8 mouse cellular contexts compared by ENCODE assay signal in the genomic region with DNA sequence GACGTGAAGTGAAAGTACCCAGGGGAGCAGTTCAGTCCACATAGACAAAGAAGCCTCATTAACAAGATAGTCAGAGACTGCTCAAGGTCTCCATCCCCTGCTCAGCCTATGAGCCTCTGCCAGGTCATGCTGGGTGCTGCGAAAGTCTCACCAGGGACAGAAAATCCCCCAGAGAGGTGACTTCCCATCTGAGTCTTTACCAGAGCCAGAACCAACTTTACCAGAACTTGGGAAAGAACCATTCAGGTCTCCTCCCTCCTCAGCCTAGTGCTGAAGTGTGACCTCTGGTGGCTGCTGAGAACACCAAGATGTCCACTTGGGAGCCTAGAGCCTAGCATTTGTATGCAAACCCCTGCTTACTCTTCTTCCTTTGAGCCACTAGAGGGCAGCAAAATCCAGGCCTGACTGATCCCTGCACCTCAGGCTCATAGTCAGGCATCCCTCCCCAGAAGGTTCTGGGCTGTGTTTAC. TPM values are rescaled to one million over a fixed set of nuclear protein-coding genes. Genes with fewer than 3 reads are reported as not detected.
DNase-seq lines count a peak whose midpoint lies in the region; ATAC-seq and TF ChIP-seq lines count a peak whose summit lies in the region.

No protein-coding gene starts in this region.

- H3K27ac ChIP-seq in MEL (ENCODE audit: control insufficient read depth, low read depth, low read length), result peak overlapping the region; percentile 19; the same call in 1 of the 2 replicates
- H3K27ac ChIP-seq in forebrain, embryonic 16.5 days (ENCODE audit: low read length), result no peak overlapping the region
- no peak overlapping the region for H3K27ac ChIP-seq in layer of hippocampus, adult 2 months
- H3K27ac ChIP-seq in lung, embryonic 14.5 days (ENCODE audit: low read depth), result no peak overlapping the region
- peak overlapping the region; percentile 35; the same call in 1 of the 2 replicates for H3K27ac ChIP-seq in thymus, adult 2 months (ENCODE audit: control insufficient read depth, insufficient read depth, low read length)

- TF ChIP-seq EP300 in MEL (IDR thresholded peaks at IDR 0.05; ENCODE audit: low read depth in 1 of 2, low read length in 2 of 2), result no peak

- peak overlapping the region; percentile 28 to 38 for H3K4me3 ChIP-seq in MEL (ENCODE audit: control insufficient read depth in 1 of 2, insufficient read depth in 1 of 2, low read depth in 2 of 2, low read length in 2 of 2)
- no peak overlapping the region for H3K4me3 ChIP-seq in forebrain, embryonic 16.5 days (replicated peaks; ENCODE audit: low read length)
- no peak overlapping the region for H3K4me3 ChIP-seq in layer of hippocampus, adult 2 months
- no peak overlapping the region for H3K4me3 ChIP-seq in lung, embryonic 14.5 days (ENCODE audit: low read depth, low read length)
- no peak overlapping the region for H3K4me3 ChIP-seq in thymus, adult 2 months (ENCODE audit: control insufficient read depth, insufficient read depth, low read length)

- H3K4me2 ChIP-seq in forebrain, embryonic 16.5 days (ENCODE audit: low read length), result no peak overlapping the region
- H3K4me2 ChIP-seq in lung, embryonic 14.5 days, result no peak overlapping the region

- H3K9me3 ChIP-seq in MEL (replicated peaks; ENCODE audit: insufficient read depth, low read length), result no peaks in the 10 kb centered on the region
- H3K9me3 ChIP-seq in forebrain, embryonic 16.5 days (ENCODE audit: control insufficient read depth, low read length), result no peaks in the 10 kb centered on the region
- H3K9me3 ChIP-seq in lung, embryonic 14.5 days (ENCODE audit: low read depth, low read length), result no peaks in the 10 kb centered on the region

- H3K36me3 ChIP-seq in MEL (ENCODE audit: control insufficient read depth in 1 of 2, insufficient read depth in 2 of 2, low read length in 2 of 2), result peaks cover 0 to 7% of the 10 kb centered on the region in 2 experiments; a peak in 2 of 4 replicates
- no peaks in the 10 kb centered on the region for H3K36me3 ChIP-seq in forebrain, embryonic 16.5 days (ENCODE audit: control insufficient read depth, insufficient read depth)
- no peaks in the 10 kb centered on the region for H3K36me3 ChIP-seq in lung, embryonic 14.5 days (ENCODE audit: insufficient read depth)
- no peaks in the 10 kb centered on the region for H3K36me3 ChIP-seq in thymus, adult 2 months (ENCODE audit: control insufficient read depth, insufficient read depth, low read length)

- peak overlapping the region; percentile 46 for H3K9ac ChIP-seq in MEL (ENCODE audit: control insufficient read depth, low read depth, low read length, poor library complexity, severe bottlenecking)
- no peak overlapping the region for H3K9ac ChIP-seq in forebrain, embryonic 16.5 days (replicated peaks; ENCODE audit: low read depth, low read length)
- no peak overlapping the region for H3K9ac ChIP-seq in lung, embryonic 14.5 days

- H3K4me1 ChIP-seq in MEL (ENCODE audit: control insufficient read depth in 1 of 2, insufficient read depth in 2 of 2, low read length in 2 of 2), result peaks cover 0 to 21% of the 10 kb centered on the region in 2 experiments; a peak in 3 of 4 replicates
- H3K4me1 ChIP-seq in forebrain, embryonic 16.5 days (replicated peaks; ENCODE audit: control insufficient read depth, insufficient read depth, low read length), result peaks cover 20% of the 10 kb centered on the region
- no peaks in the 10 kb centered on the region for H3K4me1 ChIP-seq in lung, embryonic 14.5 days (ENCODE audit: insufficient read depth)
- H3K4me1 ChIP-seq in thymus, adult 2 months (replicated peaks; ENCODE audit: control insufficient read depth, insufficient read depth, low read length), result peaks cover 9% of the 10 kb centered on the region

- no peaks in the 10 kb centered on the region for H3K27me3 ChIP-seq in MEL (ENCODE audit: control insufficient read depth in 1 of 2, insufficient read depth in 2 of 2, low read length in 2 of 2)
- no peaks in the 10 kb centered on the region for H3K27me3 ChIP-seq in forebrain, embryonic 16.5 days (replicated peaks; ENCODE audit: control insufficient read depth, insufficient read depth, low read length)
- H3K27me3 ChIP-seq in lung, embryonic 14.5 days (ENCODE audit: insufficient read depth, low read length), result peaks cover 9% of the 10 kb centered on the region
- H3K27me3 ChIP-seq in thymus, adult 2 months (ENCODE audit: control insufficient read depth, insufficient read depth, low read length), result no peaks in the 10 kb centered on the region

- ATAC-seq in forebrain, embryonic 16.5 days, result peak; percentile 67
- peak; percentile 96 to 98 for ATAC-seq in hematopoietic stem cell, adult 5-6 weeks (replicated peaks in 1 of 2; ENCODE audit: insufficient read depth in 1 of 2, low FRiP score in 2 of 2, low TSS enrichment in 1 of 2, low read depth in 1 of 2, poor library complexity in 2 of 2, severe bottlenecking in 2 of 2)
- peak; percentile 75 for ATAC-seq in lung, embryonic 14.5 days (ENCODE audit: insufficient read depth)
- ATAC-seq in neutrophil, adult 5-6 weeks (ENCODE audit: extremely low read depth, insufficient number of reproducible peaks, low FRiP score, poor library complexity, severe bottlenecking), result peak; percentile 96

- peak; percentile 85 for TF ChIP-seq RAD21 in MEL (IDR thresholded peaks at IDR 0.05; ENCODE audit: low read depth, low read length)

- peak; percentile 94 for DNase-seq in MEL (ENCODE audit: low read depth, low spot score)
- peak; percentile 80 to 92 for DNase-seq in cerebellum, adult 18-20 months
- DNase-seq in layer of hippocampus, adult 2 months (ENCODE audit: low spot score in 2 of 2), result peak; percentile 76 to 88
- DNase-seq in lung, embryonic 14.5 days, result peak; percentile 92
- DNase-seq in thymus, adult 2 months, result peak; percentile 81

- H3K79me2 ChIP-seq in MEL (ENCODE audit: control insufficient read depth, insufficient read depth, low read length, poor library complexity), result no peaks in the 10 kb centered on the region

- peak; percentile 77 to 97 (median 89); a peak in 5 of 6 replicates for TF ChIP-seq CTCF in MEL (IDR thresholded peaks at IDR 0.05 in 2 of 3, conservative IDR thresholded peaks at IDR 0.05 in 1 of 3; ENCODE audit: control insufficient read depth in 1 of 3, insufficient read depth in 1 of 3, low read depth in 2 of 3, low read length in 3 of 3, poor library complexity in 1 of 3, severe bottlenecking in 1 of 3)
- TF ChIP-seq CTCF in layer of hippocampus, adult 2 months (conservative IDR thresholded peaks at IDR 0.05), result peak; percentile 94
- TF ChIP-seq CTCF in lung, embryonic 14.5 days (IDR thresholded peaks at IDR 0.05; ENCODE audit: low read depth), result peak; percentile 95
- TF ChIP-seq CTCF in thymus, adult 2 months (IDR thresholded peaks at IDR 0.05; ENCODE audit: borderline replicate concordance, control insufficient read depth, extremely low read depth, insufficient read depth, low read length, poor library complexity), result peak; percentile 62; the same call in 1 of the 2 replicates

- 16% methylated on average over 2 of the region's 2 CpGs for WGBS in forebrain, embryonic 16.5 days
- WGBS in lung, embryonic 14.5 days, result 13% methylated on average over 2 of the region's 2 CpGs
- WGBS in thymus, adult 2 months, result 24% methylated on average over 2 of the region's 2 CpGs

- TF ChIP-seq POLR2A in MEL (IDR thresholded peaks at IDR 0.05; ENCODE audit: control insufficient read depth in 1 of 2, insufficient read depth in 1 of 2, low read depth in 1 of 2, low read length in 2 of 2, poor library complexity in 1 of 2), result no peak; a peak in 1 of 4 replicates
- no peak for TF ChIP-seq POLR2A in thymus, adult 2 months (IDR thresholded peaks at IDR 0.05; ENCODE audit: control insufficient read depth, extremely low read depth, insufficient read depth, low read length, poor library complexity)

RNA-seq across cellular contexts. Expression of a gene that starts 15.8 kb away (rescaled TPM):
- 8.6 and 13.4 TPM in 2 replicates for total RNA-seq in MEL (2012; rRNA removed)
- 1 to 10 TPM in 1 of 2 experiments, not detected in 1; 8.2 TPM for polyA plus RNA-seq in MEL (2012; ENCODE audit: insufficient read depth in 1 of 2, insufficient read length in 2 of 2, low read depth in 1 of 2, low replicate concordance in 2 of 2, missing spikeins in 1 of 2)
- polyA plus RNA-seq in forebrain, embryonic 16.5 days (2015; fragmentation: Nextera tagmentation; extraction: Ambion mirVana), result 0.27 TPM in 1 of 2 replicates, not detected in the other
- total RNA-seq in hematopoietic stem cell, adult 5-6 weeks (2017), result 29.9 and 48.0 TPM in 2 replicates
- total RNA-seq in layer of hippocampus, adult 2 months (2021), result 1 to 10 TPM in 1 of 2 experiments, under 1 TPM in 1; 0.84 to 1.3 TPM
- 0.78 and 0.85 TPM in 2 replicates for polyA plus RNA-seq in lung, embryonic 14.5 days (2014; fragmentation: Nextera tagmentation; extraction: Ambion mirVana)
- 32.6 and 33.8 TPM in 2 replicates for total RNA-seq in neutrophil, adult 5-6 weeks (2017)
- polyA plus RNA-seq in thymus, adult 2 months (2012; rRNA removed), result 215 and 227 TPM in 2 replicates

RNA-seq across cellular contexts. Expression of a gene that starts 16.6 kb away (rescaled TPM):
- total RNA-seq in MEL (2012; rRNA removed), result not detected in 2 replicates
- not detected for polyA plus RNA-seq in MEL (2012; ENCODE audit: insufficient read depth in 1 of 2, insufficient read length in 2 of 2, low read depth in 1 of 2, low replicate concordance in 2 of 2, missing spikeins in 1 of 2)
- polyA plus RNA-seq in forebrain, embryonic 16.5 days (2015; fragmentation: Nextera tagmentation; extraction: Ambion mirVana), result 91.4 and 100 TPM in 2 replicates
- 1.4 TPM in 1 of 2 replicates, not detected in the other for total RNA-seq in hematopoietic stem cell, adult 5-6 weeks (2017)
- 10 to 100 TPM; 24.7 to 30.7 TPM for total RNA-seq in layer of hippocampus, adult 2 months (2021)
- 0.14 and 0.15 TPM in 2 replicates for polyA plus RNA-seq in lung, embryonic 14.5 days (2014; fragmentation: Nextera tagmentation; extraction: Ambion mirVana)
- total RNA-seq in neutrophil, adult 5-6 weeks (2017), result 0.35 and 1.8 TPM in 2 replicates
- 4.1 and 5.6 TPM in 2 replicates for polyA plus RNA-seq in thymus, adult 2 months (2012; rRNA removed)

RNA-seq across cellular contexts. Expression of a gene that starts 19.8 kb away (rescaled TPM):
- 31.2 and 38.4 TPM in 2 replicates for total RNA-seq in MEL (2012; rRNA removed)
- polyA plus RNA-seq in MEL (2012; ENCODE audit: insufficient read depth in 1 of 2, insufficient read length in 2 of 2, low read depth in 1 of 2, low replicate concordance in 2 of 2, missing spikeins in 1 of 2), result 10 to 100 TPM in 1 of 2 experiments, not detected in 1; 55.5 TPM
- polyA plus RNA-seq in forebrain, embryonic 16.5 days (2015; fragmentation: Nextera tagmentation; extraction: Ambion mirVana), result 47.1 and 47.3 TPM in 2 replicates
- total RNA-seq in hematopoietic stem cell, adult 5-6 weeks (2017), result 26.7 and 41.8 TPM in 2 replicates
- 10 to 100 TPM; 41.8 to 43.0 TPM for total RNA-seq in layer of hippocampus, adult 2 months (2021)
- polyA plus RNA-seq in lung, embryonic 14.5 days (2014; fragmentation: Nextera tagmentation; extraction: Ambion mirVana), result 49.3 and 51.0 TPM in 2 replicates
- 41.4 and 44.8 TPM in 2 replicates for total RNA-seq in neutrophil, adult 5-6 weeks (2017)
- polyA plus RNA-seq in thymus, adult 2 months (2012; rRNA removed), result 121 and 155 TPM in 2 replicates

RNA-seq across cellular contexts. Expression of a gene that starts 45.2 kb away (rescaled TPM):
- not detected in 2 replicates for total RNA-seq in MEL (2012; rRNA removed)
- not detected for polyA plus RNA-seq in MEL (2012; ENCODE audit: insufficient read depth in 1 of 2, insufficient read length in 2 of 2, low read depth in 1 of 2, low replicate concordance in 2 of 2, missing spikeins in 1 of 2)
- polyA plus RNA-seq in forebrain, embryonic 16.5 days (2015; fragmentation: Nextera tagmentation; extraction: Ambion mirVana), result 32.4 and 42.0 TPM in 2 replicates
- total RNA-seq in hematopoietic stem cell, adult 5-6 weeks (2017), result 0.94 and 2.0 TPM in 2 replicates
- 10 to 100 TPM; 48.1 to 48.9 TPM for total RNA-seq in layer of hippocampus, adult 2 months (2021)
- polyA plus RNA-seq in lung, embryonic 14.5 days (2014; fragmentation: Nextera tagmentation; extraction: Ambion mirVana), result 37.4 and 39.9 TPM in 2 replicates
- total RNA-seq in neutrophil, adult 5-6 weeks (2017), result 3.4 and 4.4 TPM in 2 replicates
- 77.1 and 105 TPM in 2 replicates for polyA plus RNA-seq in thymus, adult 2 months (2012; rRNA removed)

Comparison
In these comparisons a context has a peak if more than half of its experiments do, and no peak if none do; other contexts are left out.
1. H3K27ac ChIP-seq: peak in MEL (single experiment) and thymus, adult 2 months (single experiment); none in forebrain, embryonic 16.5 days (single experiment), layer of hippocampus, adult 2 months (single experiment) and lung, embryonic 14.5 days (single experiment).
2. H3K4me3 ChIP-seq: peak in MEL (2 of 2); none in forebrain, embryonic 16.5 days (single experiment), layer of hippocampus, adult 2 months (single experiment), lung, embryonic 14.5 days (single experiment) and thymus, adult 2 months (single experiment).
3. Peak in every context shown above with its lines, with median percentiles within 50 percentile points of each other: DNase-seq, CTCF ChIP-seq and ATAC-seq.